Mouse (Mus musculus): ENCODE measurements around the gene Gm9125.
"Not testable (repeated sequence)": the region's sequence is repeated elsewhere in the genome, so short reads cannot be mapped to it uniquely, and the experiment has no call there.

Gm9125 gene

GRCm38 (mm10) chr3:94054785-94055184 lies at the start of gene Gm9125:
Gene Gm9125, minus strand, starts transcription at chr3:94054885.
- not testable (repeated sequence) for DNase-seq

- DNase-seq, result not testable (repeated sequence)
Measured at GRCm38 (mm10) chr3:94072544-94072943, 17.9 kb upstream of the Gm9125 start, which contains the start of gene Gm10697. Gene Gm10697, minus strand, starts transcription at chr3:94072644.

DNA sequence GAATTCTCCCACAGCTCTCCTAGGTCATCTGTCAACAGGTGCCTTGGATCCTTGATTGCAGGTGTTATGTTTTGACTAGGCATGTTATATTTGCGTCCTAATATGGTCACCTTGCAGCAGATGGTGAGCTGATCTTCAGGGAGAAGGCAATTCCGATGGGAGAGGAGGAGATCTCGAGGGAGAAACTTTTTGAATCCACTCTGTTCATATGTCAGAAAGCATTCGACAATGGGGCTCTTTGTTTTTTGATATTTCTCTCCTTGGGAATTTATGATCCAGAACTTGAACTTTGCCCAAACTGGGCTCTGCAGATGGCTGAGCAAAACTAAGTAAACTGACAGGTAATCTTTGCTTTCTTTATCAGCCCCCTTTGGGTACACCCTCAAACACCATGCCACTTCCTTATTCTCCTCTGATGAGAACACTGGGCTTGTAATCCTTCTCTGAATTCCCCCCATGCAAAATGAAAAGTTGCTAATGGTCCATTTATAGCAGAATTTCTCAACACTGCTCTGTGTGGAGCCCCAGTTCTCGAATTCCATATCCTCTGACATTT lies 5.0 kb downstream of the Gm9125 start:
- DNase-seq, result not testable (repeated sequence)

DNA sequence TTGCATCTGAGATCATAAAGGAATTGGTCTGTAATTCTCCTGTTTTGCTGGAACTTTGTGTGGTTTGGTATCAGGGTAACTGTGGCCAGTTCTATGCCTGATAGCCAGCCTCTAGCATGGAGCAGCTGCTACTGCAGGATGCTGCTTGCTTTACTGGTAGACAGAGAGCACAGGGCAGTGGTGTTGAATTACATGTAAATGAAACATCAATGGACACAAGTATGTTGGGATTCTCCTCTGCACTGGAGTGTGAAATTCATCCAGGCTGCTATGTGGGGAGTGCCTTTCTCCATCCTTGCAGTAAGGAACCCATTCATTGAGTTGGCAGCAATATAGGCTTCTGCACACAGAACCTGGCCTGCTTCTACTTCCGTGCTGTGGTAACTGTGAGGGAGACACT lies 16.4 kb downstream of the Gm9125 start:
- not testable (repeated sequence) for DNase-seq

GRCm38 (mm10) chr3:94034400-94034799 lies 20.3 kb downstream of the Gm9125 start:
- not testable (repeated sequence) for DNase-seq
